Mouse (Mus musculus) olfactory bulb, adult 2 months (tissue): ENCODE data around the gene Nup210l.

Experiments used
- CTCF ChIP-seq: fragments of 200-500 bp; IDR thresholded peaks from 2 replicates; pipeline ENCODE4 v1.5.1; 2012; ENCODE audit warnings: low read depth, mild to moderate bottlenecking, low read length, moderate library complexity; ENCODE audit not compliant: insufficient read depth
- POLR2A ChIP-seq: fragments of 200-500 bp; IDR thresholded peaks from 2 replicates; pipeline ENCODE4 v1.6.1; 2012; ENCODE audit warnings: mild to moderate bottlenecking, low read depth, low read length, moderate library complexity; ENCODE audit not compliant: insufficient read depth

- TF ChIP-seq POLR2A (no peak), CTCF (no peak)
Measured at GRCm38 (mm10) chr3:90083698-90084324, 20.1 kb upstream of the Nup210l start.
